Mouse (Mus musculus) limb, embryonic 11.5 days (tissue): ENCODE results near the gene Gm28539. TPM values are rescaled to one million over a fixed set of nuclear protein-coding genes. Genes with fewer than 3 reads are reported as not detected.
"Not testable (repeated sequence)": the region's sequence is repeated elsewhere in the genome, so short reads cannot be mapped to it uniquely, and the experiment has no call there.

Experiments used
- ATAC-seq: fragments of 200-750 bp; cut with Nextera tagmentation; 2 replicates; pipeline ENCODE4 v1.8.0; 2017; ENCODE audit warnings: low read depth; ENCODE audit not compliant: insufficient number of reproducible peaks, low FRiP score, low TSS enrichment
- DNase-seq: peaks from one replicate; pipeline ENCODE4 v3.0.0-alpha.2; 2015; ENCODE audit warnings: low spot score
- H3K27ac ChIP-seq: fragments of 300-500 bp; sonication (generic); replicated peaks from 2 replicates; pipeline ENCODE4 v1.5.1; 2014; ENCODE audit warnings: low read depth, mild to moderate bottlenecking, low read length
- H3K27me3 ChIP-seq: fragments of 300-500 bp; sonication (generic); 2 replicates; pipeline ENCODE4 v1.6.1; 2014; ENCODE audit warnings: mild to moderate bottlenecking, low read length, mixed read lengths; ENCODE audit not compliant: control insufficient read depth, insufficient read depth
- H3K36me3 ChIP-seq: fragments of 300-500 bp; sonication (generic); 2 replicates; pipeline ENCODE4 v1.6.1; 2014; ENCODE audit warnings: mild to moderate bottlenecking, low read length, moderate library complexity, mixed read lengths; ENCODE audit not compliant: control insufficient read depth, insufficient read depth
- H3K4me1 ChIP-seq: fragments of 300-500 bp; sonication (generic); 2 replicates; pipeline ENCODE4 v1.6.1; 2014; ENCODE audit warnings: low read length, mixed read lengths; ENCODE audit not compliant: control insufficient read depth, insufficient read depth
- H3K4me2 ChIP-seq: fragments of 300-500 bp; sonication (generic); 2 replicates; pipeline ENCODE4 v1.6.1; 2014; ENCODE audit warnings: low read depth, mild to moderate bottlenecking, moderate library complexity; ENCODE audit not compliant: severe bottlenecking
- H3K4me3 ChIP-seq: fragments of 300-500 bp; sonication (generic); 2 replicates; pipeline ENCODE4 v1.5.1; 2014; ENCODE audit warnings: low read depth, low read length
- H3K9ac ChIP-seq: fragments of 300-500 bp; sonication (generic); 2 replicates; pipeline ENCODE4 v1.6.1; 2014; ENCODE audit warnings: mild to moderate bottlenecking, low read length
- H3K9me3 ChIP-seq: fragments of 300-500 bp; sonication (generic); 2 replicates; pipeline ENCODE4 v1.6.1; 2016; ENCODE audit warnings: low read length; ENCODE audit not compliant: control insufficient read depth
- WGBS: fragments of 180-500 bp; shearing (Covaris S2); extraction: QIAGEN DNeasy Blood & Tissue Kit; methylation state at CpG from one replicate; pipeline ENCODE4 v1.1.7; 2014; 5-methylcytosine and 5-hydroxymethylcytosine counted together
- polyA plus RNA-seq: library from polyadenylated mRNA; unstranded; fragments of >200 nt; fragmentation: Nextera tagmentation; extraction: Ambion mirVana; gene quantifications from 2 replicates; pipeline ENCODE4 v1.2.1, GENCODE M21; 2014

Gene Gm28539
- polyA plus RNA-seq, 1 experiment from 2014 or later = not detected

DNA sequence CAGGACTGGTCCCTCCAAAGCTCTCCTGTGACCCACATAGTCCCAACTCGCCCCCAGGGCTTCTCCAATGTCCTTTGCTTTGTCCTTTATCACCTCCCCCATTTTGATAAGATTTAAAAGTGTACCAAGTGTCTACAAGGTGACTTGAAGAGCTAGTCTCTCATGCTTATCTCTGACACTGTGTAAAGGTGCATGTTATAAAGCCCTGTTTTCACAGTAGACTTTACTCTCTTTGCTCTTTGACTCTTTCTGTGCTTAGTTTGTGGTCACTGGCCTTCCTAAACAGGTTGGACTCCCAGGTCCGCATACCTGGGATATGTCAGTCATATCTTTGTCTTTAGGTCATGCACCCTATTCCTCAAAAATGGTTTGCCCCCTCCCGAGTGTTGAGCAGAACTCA lies 118.7 kb downstream of the Gm28539 start:
- no peak for ATAC-seq
- Histone ChIP-seq H3K27ac (no peak overlapping the region), H3K4me1 (no peaks in the 10 kb centered on the region), H3K27me3 (no peaks in the 10 kb centered on the region), H3K9me3 (peaks cover 4% of the 10 kb centered on the region), H3K36me3 (peaks cover 21% of the 10 kb centered on the region), H3K4me2 (no peak overlapping the region), H3K4me3 (no peak overlapping the region), H3K9ac (no peak overlapping the region)
- WGBS = 92% methylated on average over 3 of the region's 3 CpGs
- no peak for DNase-seq

DNA sequence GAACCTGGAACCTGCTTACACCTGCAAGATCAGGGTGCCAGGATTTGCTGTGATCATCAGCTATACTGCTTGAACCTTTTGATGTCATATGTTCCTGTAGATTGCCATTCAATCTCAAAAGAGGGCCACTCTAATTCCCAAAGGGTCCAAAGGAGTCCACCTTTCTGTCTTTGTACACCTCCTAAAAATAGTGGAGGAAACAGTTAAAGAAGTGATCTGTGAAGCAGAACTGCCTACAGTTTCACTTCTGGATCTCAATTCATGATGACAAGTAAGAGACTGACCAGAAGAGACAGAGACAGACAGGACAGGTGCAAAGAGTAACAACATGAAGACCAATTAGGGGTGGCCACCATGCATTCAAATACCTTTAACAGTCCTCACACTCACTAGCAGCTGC lies 127.1 kb downstream of the Gm28539 start:
- Histone ChIP-seq H3K9me3 (peaks cover 12% of the 10 kb centered on the region; the same call in 1 of the 2 replicates), H3K4me3 (no peak overlapping the region), H3K36me3 (peaks cover 27% of the 10 kb centered on the region)

GRCm38 (mm10) chr16:18969420-18970128 lies 133.2 kb downstream of the Gm28539 start:
- no peak for ATAC-seq
- no peak for DNase-seq
- H3K27ac ChIP-seq = no peak overlapping the region
- 96% methylated on average over 9 of the region's 9 CpGs for WGBS
- H3K9ac ChIP-seq = no peak overlapping the region
- no peaks in the 10 kb centered on the region for H3K4me1 ChIP-seq
- H3K9me3 ChIP-seq = 0 out of 2 replicates have a peak, but pooled peaks cover 2% of the 10 kb centered on the region
- H3K27me3 ChIP-seq = no peaks in the 10 kb centered on the region
- no peak overlapping the region for H3K4me3 ChIP-seq
- no peak overlapping the region for H3K4me2 ChIP-seq
- H3K36me3 ChIP-seq = peaks cover 16% of the 10 kb centered on the region; the same call in 1 of the 2 replicates

More for the DNA sequence above, 127.1 kb downstream of the Gm28539 start:
- H3K27me3 ChIP-seq = no peaks in the 10 kb centered on the region
- H3K4me2 ChIP-seq = no peak overlapping the region
- DNase-seq (no peak), ATAC-seq (no peak)
- H3K27ac ChIP-seq = no peak overlapping the region
- H3K4me1 ChIP-seq = no peaks in the 10 kb centered on the region
- H3K9ac ChIP-seq = no peak overlapping the region

- Histone ChIP-seq H3K4me3 (no peak overlapping the region), H3K27me3 (no peaks in the 10 kb centered on the region), H3K4me2 (no peak overlapping the region), H3K4me1 (no peaks in the 10 kb centered on the region), H3K9ac (no peak overlapping the region), H3K27ac (no peak overlapping the region), H3K9me3 (no peaks in the 10 kb centered on the region), H3K36me3 (peaks cover 15% of the 10 kb centered on the region; the same call in 1 of the 2 replicates)
- ATAC-seq (no peak), DNase-seq (no peak)
- WGBS = 95% methylated on average over 3 of the region's 3 CpGs
These were observed 134.5 kb downstream of the Gm28539 start for GRCm38 (mm10) chr16:18970837-18971236.

DNA sequence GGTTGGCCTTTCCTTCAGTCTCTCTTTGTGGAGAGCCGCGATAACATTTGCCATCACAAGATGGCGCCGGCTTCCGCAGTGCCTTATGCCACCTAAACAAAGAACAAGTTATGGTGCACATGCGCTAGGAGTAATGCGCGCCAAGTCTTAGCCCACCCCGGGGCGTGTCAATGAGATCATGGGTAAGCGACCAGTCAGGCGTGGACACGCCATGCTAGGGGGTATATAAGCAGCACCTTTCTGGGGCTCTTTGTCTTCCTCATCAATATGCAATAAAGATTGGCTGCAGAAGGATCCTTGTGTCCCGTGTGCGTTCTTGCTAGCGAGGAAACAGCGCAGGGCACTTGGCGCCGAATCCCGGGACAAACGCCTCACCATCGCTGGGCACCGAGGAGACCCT lies 139.3 kb downstream of the Gm28539 start:
- H3K9me3 ChIP-seq, DNase-seq, H3K4me2 ChIP-seq, H3K9ac ChIP-seq, H3K4me1 ChIP-seq, H3K4me3 ChIP-seq, H3K27ac ChIP-seq, H3K27me3 ChIP-seq, H3K36me3 ChIP-seq, ATAC-seq: not testable (repeated sequence)
- WGBS = 83% methylated on average over 23 of the region's 23 CpGs

DNA sequence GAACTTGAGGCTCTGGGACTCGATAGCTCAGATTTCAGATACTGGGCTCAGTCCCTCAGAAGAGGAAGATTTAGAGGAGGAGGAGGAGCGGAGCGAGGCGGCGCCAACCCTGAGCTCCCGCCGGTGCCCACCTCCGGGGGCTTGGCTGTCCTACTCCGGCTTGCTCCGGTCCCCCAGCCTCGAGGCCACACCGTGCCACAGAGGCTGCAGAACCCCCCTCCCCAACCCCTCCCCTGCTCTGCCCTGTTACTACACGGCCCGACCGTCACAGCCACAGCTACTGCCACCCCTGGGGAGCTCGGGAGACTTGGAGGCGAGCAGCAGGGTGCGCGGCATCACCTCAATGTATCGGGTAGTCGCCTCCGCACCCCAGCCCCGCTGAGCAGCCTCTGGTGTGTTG lies 139.9 kb downstream of the Gm28539 start:
- Histone ChIP-seq H3K27ac (no peak overlapping the region), H3K9ac (no peak overlapping the region), H3K4me3 (no peak overlapping the region), H3K36me3 (no peaks in the 10 kb centered on the region), H3K9me3 (no peaks in the 10 kb centered on the region), H3K4me1 (no peaks in the 10 kb centered on the region), H3K4me2 (no peak overlapping the region), H3K27me3 (no peaks in the 10 kb centered on the region)
- no peak for DNase-seq
- 66% methylated on average over 19 of the region's 23 CpGs for WGBS
- ATAC-seq = no peak

DNA sequence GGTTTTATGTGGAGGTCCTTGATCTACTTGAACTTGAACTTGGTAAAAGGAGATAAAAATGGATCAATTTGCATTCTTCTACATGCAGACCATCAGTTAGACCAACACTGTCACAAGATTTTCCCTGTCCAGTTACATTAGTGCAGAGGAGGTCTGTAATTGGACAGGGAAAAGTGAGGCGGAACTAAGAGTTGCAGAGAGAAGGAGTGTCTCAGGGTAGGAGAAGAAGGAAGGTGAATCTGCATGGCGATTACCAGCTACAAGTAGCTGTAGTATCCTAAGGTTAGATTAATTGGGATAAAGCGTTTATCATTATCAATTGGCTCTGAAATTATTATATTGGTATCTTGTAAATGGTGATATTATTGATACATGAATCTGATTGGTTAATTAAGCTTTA lies 150.0 kb downstream of the Gm28539 start:
- Histone ChIP-seq H3K4me2 (no peak overlapping the region), H3K4me3 (no peak overlapping the region), H3K27ac (no peak overlapping the region), H3K9ac (no peak overlapping the region), H3K36me3 (no peaks in the 10 kb centered on the region), H3K9me3 (no peaks in the 10 kb centered on the region; the same call in 1 of the 2 replicates), H3K27me3 (no peaks in the 10 kb centered on the region), H3K4me1 (no peaks in the 10 kb centered on the region)
- DNase-seq (no peak), ATAC-seq (no peak)
- WGBS = 89% methylated on average over 3 of the region's 3 CpGs

GRCm38 (mm10) chr16:18986860-18987259 lies 150.5 kb downstream of the Gm28539 start:
- no peak for ATAC-seq
- no peak for DNase-seq
- 88% methylated on average over 5 of the region's 5 CpGs for WGBS
- H3K27me3 ChIP-seq = no peaks in the 10 kb centered on the region
- no peaks in the 10 kb centered on the region for H3K4me1 ChIP-seq
- no peaks in the 10 kb centered on the region; the same call in 1 of the 2 replicates for H3K9me3 ChIP-seq
- H3K27ac ChIP-seq = no peak overlapping the region
- H3K4me2 ChIP-seq = no peak overlapping the region
- H3K9ac ChIP-seq = no peak overlapping the region
- no peak overlapping the region for H3K4me3 ChIP-seq
- H3K36me3 ChIP-seq = no peaks in the 10 kb centered on the region
